In the genomic region with DNA sequence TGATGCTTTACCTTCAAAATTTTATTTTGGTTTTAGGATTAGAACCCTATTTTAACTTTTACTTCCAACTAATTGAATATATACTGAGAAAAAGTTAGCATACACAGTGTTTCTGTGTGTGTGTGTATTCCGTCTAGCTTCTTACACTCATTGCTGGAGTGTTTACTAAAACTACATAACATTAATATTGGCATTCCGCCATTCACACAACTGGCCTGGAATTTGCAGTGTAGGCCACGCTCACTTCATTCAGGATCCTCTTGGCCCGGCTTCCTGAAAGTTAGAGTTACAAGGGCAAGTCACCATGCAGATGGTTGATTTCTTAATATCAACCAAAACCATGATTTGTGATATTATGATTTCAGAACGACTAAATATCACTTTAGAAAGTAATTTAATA, we compare ENCODE assay signal across 20 mouse cellular contexts. TPM values are rescaled to one million over a fixed set of nuclear protein-coding genes. Genes with fewer than 3 reads are reported as not detected.
DNase-seq lines count a peak whose midpoint lies in the region; ATAC-seq and TF ChIP-seq lines count a peak whose summit lies in the region.
"Had no signal": no experiment of that assay in that cellular context is flagged by ENCODE, and none has a peak within 500 bp of the region (broad histone marks: within the 10 kb centered on the region; RNA-seq: fewer than 3 reads in every experiment).

No protein-coding gene starts in this region.

- no peak for TF ChIP-seq EP300 in lung, postnatal 0 days (IDR thresholded peaks at IDR 0.05)

- no peak overlapping the region for H3K4me2 ChIP-seq in intestine, embryonic 16.5 days (ENCODE audit: low read depth, low read length)
- H3K4me2 ChIP-seq in intestine, embryonic 15.5 days (replicated peaks): no peak overlapping the region
- H3K4me2 ChIP-seq in lung, embryonic 14.5 days: no peak overlapping the region
- H3K4me2 ChIP-seq in lung, postnatal 0 days (replicated peaks; ENCODE audit: low read depth, low read length): no peak overlapping the region
- H3K4me2 ChIP-seq in neural tube, embryonic 15.5 days: no peak overlapping the region
- H3K4me2 ChIP-seq: embryonic facial prominence, embryonic 13.5 days; forebrain, embryonic 13.5 days; hindbrain, embryonic 14.5 days had no signal

- no peak overlapping the region for H3K9ac ChIP-seq in intestine, embryonic 16.5 days (ENCODE audit: low read depth, low read length)
- no peak overlapping the region for H3K9ac ChIP-seq in intestine, embryonic 15.5 days
- no peak overlapping the region for H3K9ac ChIP-seq in lung, embryonic 14.5 days
- no peak overlapping the region for H3K9ac ChIP-seq in lung, postnatal 0 days (replicated peaks; ENCODE audit: low read depth)
- no peak overlapping the region for H3K9ac ChIP-seq in neural tube, embryonic 15.5 days (replicated peaks)
- H3K9ac ChIP-seq: embryonic facial prominence, embryonic 13.5 days; forebrain, embryonic 13.5 days; forebrain, postnatal 0 days; hindbrain, embryonic 14.5 days had no signal

- H3K4me3 ChIP-seq in intestine, embryonic 16.5 days (ENCODE audit: low read length): no peak overlapping the region
- no peak overlapping the region for H3K4me3 ChIP-seq in intestine, embryonic 15.5 days (replicated peaks)
- H3K4me3 ChIP-seq in lung, embryonic 14.5 days (ENCODE audit: low read depth, low read length): no peak overlapping the region
- no peak overlapping the region for H3K4me3 ChIP-seq in lung, postnatal 0 days (ENCODE audit: low read depth, low read length)
- H3K4me3 ChIP-seq in neural tube, embryonic 15.5 days (replicated peaks): no peak overlapping the region
- H3K4me3 ChIP-seq: embryonic facial prominence, embryonic 13.5 days; forebrain, embryonic 13.5 days; hindbrain, embryonic 10.5 days had no signal

- H3K9me3 ChIP-seq in intestine, embryonic 16.5 days (ENCODE audit: control insufficient read depth, low read length): no peaks in the 10 kb centered on the region
- no peaks in the 10 kb centered on the region for H3K9me3 ChIP-seq in intestine, embryonic 15.5 days
- H3K9me3 ChIP-seq in lung, embryonic 14.5 days (ENCODE audit: low read depth, low read length): no peaks in the 10 kb centered on the region
- no peaks in the 10 kb centered on the region for H3K9me3 ChIP-seq in lung, postnatal 0 days (ENCODE audit: low read length)
- H3K9me3 ChIP-seq in neural tube, embryonic 15.5 days (replicated peaks): no peaks in the 10 kb centered on the region
- H3K9me3 ChIP-seq: embryonic facial prominence, embryonic 13.5 days; forebrain, embryonic 13.5 days; hindbrain, embryonic 10.5 days had no signal

- 0 out of 2 replicates have a peak, but pooled peaks have one; percentile 34 for ATAC-seq in intestine, embryonic 16.5 days
- ATAC-seq in intestine, embryonic 15.5 days: no peak
- ATAC-seq in lung, embryonic 14.5 days (ENCODE audit: insufficient read depth): peak; percentile 67
- no peak; the same call in 1 of the 2 replicates for ATAC-seq in lung, postnatal 0 days
- ATAC-seq in neural tube, embryonic 15.5 days (ENCODE audit: low FRiP score): no peak
- ATAC-seq: activated CD4-positive, CD25-positive, alpha-beta regulatory T cell, adult 4 months; forebrain, embryonic 13.5 days; forebrain, postnatal 0 days; Patski had no signal

- WGBS in intestine, embryonic 16.5 days: 66% methylated on average over 5 of the region's 5 CpGs
- WGBS in intestine, embryonic 15.5 days: 60% methylated on average over 5 of the region's 5 CpGs
- 27% methylated on average over 5 of the region's 5 CpGs for WGBS in lung, embryonic 14.5 days
- WGBS in lung, postnatal 0 days: 17% methylated on average over 5 of the region's 5 CpGs
- 83% methylated on average over 5 of the region's 5 CpGs for WGBS in neural tube, embryonic 15.5 days

- no peaks in the 10 kb centered on the region for H3K27me3 ChIP-seq in intestine, embryonic 16.5 days (replicated peaks; ENCODE audit: control insufficient read depth, insufficient read depth, low read length)
- H3K27me3 ChIP-seq in intestine, embryonic 15.5 days (replicated peaks): no peaks in the 10 kb centered on the region
- H3K27me3 ChIP-seq in lung, embryonic 14.5 days (ENCODE audit: insufficient read depth, low read length): no peaks in the 10 kb centered on the region
- no peaks in the 10 kb centered on the region for H3K27me3 ChIP-seq in lung, postnatal 0 days (replicated peaks; ENCODE audit: insufficient read depth, low read length)
- no peaks in the 10 kb centered on the region for H3K27me3 ChIP-seq in neural tube, embryonic 15.5 days (replicated peaks)
- H3K27me3 ChIP-seq: CH12.LX; embryonic facial prominence, embryonic 13.5 days; forebrain, embryonic 13.5 days; Patski had no signal

- no peak for TF ChIP-seq CTCF in lung, embryonic 14.5 days (IDR thresholded peaks at IDR 0.05; ENCODE audit: low read depth)
- TF ChIP-seq CTCF in lung, postnatal 0 days (IDR thresholded peaks at IDR 0.05): no peak

- H3K36me3 ChIP-seq in intestine, embryonic 16.5 days (ENCODE audit: control insufficient read depth, insufficient read depth, low read length): no peaks in the 10 kb centered on the region
- H3K36me3 ChIP-seq in intestine, embryonic 15.5 days: no peaks in the 10 kb centered on the region
- no peaks in the 10 kb centered on the region for H3K36me3 ChIP-seq in lung, embryonic 14.5 days (ENCODE audit: insufficient read depth)
- H3K36me3 ChIP-seq in lung, postnatal 0 days (ENCODE audit: insufficient read depth, low read length): no peaks in the 10 kb centered on the region
- no peaks in the 10 kb centered on the region for H3K36me3 ChIP-seq in neural tube, embryonic 15.5 days
- H3K36me3 ChIP-seq: embryonic facial prominence, embryonic 13.5 days; hindbrain, embryonic 10.5 days had no signal

- DNase-seq in lung, embryonic 14.5 days: peak; percentile 87
- no peak for DNase-seq in lung, postnatal 14 days
- DNase-seq in lung, postnatal 0 days (ENCODE audit: low spot score): peak; percentile 59
- DNase-seq in lung, postnatal 25 days (ENCODE audit: low spot score): peak; percentile 21
- DNase-seq in thymus, postnatal 25 days: no peak
- DNase-seq: cerebellum, adult 18-20 months; cerebellum, adult 9-11 months; forebrain, postnatal 0 days; gastrocnemius, postnatal 25 days; heart, postnatal 10 days had no signal

- H3K4me1 ChIP-seq in intestine, embryonic 16.5 days (ENCODE audit: control insufficient read depth, insufficient read depth, low read length): peaks cover 15% of the 10 kb centered on the region
- H3K4me1 ChIP-seq in intestine, embryonic 15.5 days (replicated peaks): peaks cover 11% of the 10 kb centered on the region
- peaks cover 8% of the 10 kb centered on the region; the same call in 1 of the 2 replicates for H3K4me1 ChIP-seq in lung, embryonic 14.5 days (ENCODE audit: insufficient read depth)
- H3K4me1 ChIP-seq in lung, postnatal 0 days (ENCODE audit: insufficient read depth, low read depth, low read length): peaks cover 8% of the 10 kb centered on the region; the same call in 1 of the 2 replicates
- no peaks in the 10 kb centered on the region for H3K4me1 ChIP-seq in neural tube, embryonic 15.5 days
- H3K4me1 ChIP-seq: embryonic facial prominence, embryonic 13.5 days; forebrain, embryonic 13.5 days; hindbrain, embryonic 10.5 days had no signal

- no peak overlapping the region; the same call in 1 of the 2 replicates for H3K27ac ChIP-seq in intestine, embryonic 16.5 days (ENCODE audit: low read length)
- H3K27ac ChIP-seq in intestine, embryonic 15.5 days: no peak overlapping the region
- H3K27ac ChIP-seq in lung, embryonic 14.5 days (ENCODE audit: low read depth): no peak overlapping the region
- H3K27ac ChIP-seq in lung, postnatal 0 days (ENCODE audit: low read length): no peak overlapping the region
- H3K27ac ChIP-seq in neural tube, embryonic 15.5 days (replicated peaks): no peak overlapping the region
- H3K27ac ChIP-seq: embryonic facial prominence, embryonic 13.5 days; forebrain, embryonic 13.5 days; hindbrain, embryonic 10.5 days; hindbrain, embryonic 14.5 days had no signal

RNA-seq across cellular contexts. Expression of a gene that starts 21.9 kb away (rescaled TPM):
- polyA plus RNA-seq in intestine, embryonic 16.5 days (2015; fragmentation: Nextera tagmentation; extraction: Ambion mirVana): 17.2 and 22.0 TPM in 2 replicates
- 51.6 and 56.3 TPM in 2 replicates for polyA plus RNA-seq in intestine, embryonic 15.5 days (2015; fragmentation: Nextera tagmentation; extraction: Ambion mirVana)
- 51.5 and 51.9 TPM in 2 replicates for polyA plus RNA-seq in lung, embryonic 14.5 days (2014; fragmentation: Nextera tagmentation; extraction: Ambion mirVana)
- 30.4 and 31.7 TPM in 2 replicates for polyA plus RNA-seq in lung, postnatal 0 days (2015; fragmentation: Nextera tagmentation; extraction: Ambion mirVana)
- polyA plus RNA-seq in neural tube, embryonic 15.5 days (2015; fragmentation: Nextera tagmentation; extraction: Ambion mirVana): 10.8 and 15.1 TPM in 2 replicates

Comparison
In these comparisons a context has a peak if more than half of its experiments do, and no peak if none do; other contexts are left out.
1. ATAC-seq: peak in intestine, embryonic 16.5 days (single experiment) and lung, embryonic 14.5 days (single experiment); none in intestine, embryonic 15.5 days (single experiment), lung, postnatal 0 days (single experiment) and neural tube, embryonic 15.5 days (single experiment).
2. DNase-seq: peak in lung, embryonic 14.5 days (single experiment), lung, postnatal 0 days (single experiment) and lung, postnatal 25 days (single experiment); none in lung, postnatal 14 days (single experiment) and thymus, postnatal 25 days (single experiment).